Mouse (Mus musculus): Measurements from ENCODE around the gene Ccnk. TPM values are rescaled to one million over a fixed set of nuclear protein-coding genes. Genes with fewer than 3 reads are reported as not detected.

Gene Ccnk
- polyA plus RNA-seq (2012; ENCODE audit: low replicate concordance), result 79.9 and 111 TPM in 2 replicates

DNA sequence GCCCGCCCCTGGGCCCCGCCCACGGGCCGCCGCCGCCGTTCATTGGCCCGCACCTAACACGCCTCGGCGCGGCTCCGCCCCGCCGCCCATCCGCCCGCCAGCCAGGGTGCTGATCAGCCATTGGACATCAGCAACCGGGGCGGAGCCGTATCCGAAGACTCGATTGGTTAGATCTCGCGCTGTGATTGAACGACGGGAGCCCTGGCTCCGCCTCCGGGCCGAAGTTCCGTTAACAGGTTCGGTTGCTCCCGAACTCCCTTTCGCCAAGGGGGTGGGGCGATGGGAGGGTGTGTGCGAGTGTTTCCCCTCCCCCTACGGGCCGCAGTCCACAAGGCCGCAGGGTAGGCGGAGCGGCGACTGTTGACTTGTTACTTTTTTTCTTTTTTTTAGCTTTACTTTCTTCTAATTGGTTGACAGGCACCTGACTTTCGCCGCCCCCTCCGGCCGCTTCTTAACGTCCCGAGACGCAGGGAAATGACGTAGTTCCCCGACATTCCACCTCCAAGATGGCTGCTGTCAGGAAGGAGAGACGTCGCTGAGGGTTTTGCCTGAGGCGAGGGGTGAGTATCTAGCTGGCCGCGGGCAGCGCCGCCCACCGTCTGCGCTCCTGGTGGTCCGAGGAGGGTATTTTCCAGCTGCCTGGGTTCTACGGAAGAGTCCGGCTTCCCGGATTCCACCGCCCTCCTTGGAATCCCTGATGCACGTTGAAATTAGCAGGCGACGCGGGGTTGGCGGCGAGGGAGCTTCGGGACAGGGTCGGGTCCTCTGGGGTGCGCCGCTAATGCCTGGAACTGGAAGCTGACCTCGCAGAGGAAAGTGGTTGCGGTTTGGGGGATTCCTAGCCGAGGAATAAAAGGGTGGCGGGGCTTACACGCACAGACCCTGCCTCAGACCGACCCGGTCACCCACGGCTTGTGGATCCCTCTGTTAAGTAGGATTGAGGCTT, at the start of gene Ccnk:
Gene Ccnk (plus strand): TSS at position 259 of the 946 bp plus-strand sequence.

DNA sequence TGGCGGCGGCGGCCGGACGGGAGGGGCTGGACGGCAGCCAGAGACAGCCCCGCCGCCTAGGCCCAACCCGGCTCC, 296 bp upstream of the Ccnk start, which contains the start of gene Setd3:
Gene Setd3 (minus strand): TSS at position 69 of the 75 bp plus-strand sequence.

Other genes with a start within 250 kb of the Ccnk start
- gene Bcl11b, start 176.0 kb upstream of the Ccnk start, polyA plus RNA-seq (2012; ENCODE audit: low replicate concordance), result 79.6 and 191 TPM in 2 replicates
- 7.9 and 11.8 TPM in 2 replicates for gene Setd3, start 265 bp upstream of the Ccnk start, polyA plus RNA-seq (2012; ENCODE audit: low replicate concordance)
- 2.1 and 4.3 TPM in 2 replicates for gene Ccdc85c, start 95.8 kb downstream of the Ccnk start, polyA plus RNA-seq (2012; ENCODE audit: low replicate concordance)
- gene Hhipl1, start 126.7 kb downstream of the Ccnk start, polyA plus RNA-seq (2012; ENCODE audit: low replicate concordance), result not detected in 2 replicates
- gene Cyp46a1, start 154.8 kb downstream of the Ccnk start, polyA plus RNA-seq (2012; ENCODE audit: low replicate concordance), result 0.10 and 1.5 TPM in 2 replicates
- 0.07 and 0.16 TPM in 2 replicates for gene Eml1, start 191.4 kb downstream of the Ccnk start, polyA plus RNA-seq (2012; ENCODE audit: low replicate concordance)

All from hematopoietic multipotent progenitor cell, adult 10-12 weeks (in vitro differentiated cells).